Mouse (Mus musculus) intestine, embryonic 14.5 days (tissue): ENCODE results near the gene Yeats2. TPM values are rescaled to one million over a fixed set of nuclear protein-coding genes. Genes with fewer than 3 reads are reported as not detected.
"Not testable (repeated sequence)": the region's sequence is repeated elsewhere in the genome, so short reads cannot be mapped to it uniquely, and the experiment has no call there.

ENCODE experiments used
- ATAC-seq: fragments of 200-750 bp; cut with Nextera tagmentation; replicated peaks from 2 replicates; pipeline ENCODE4 v1.8.0; 2017; ENCODE audit warnings: low read depth, moderate number of reproducible peaks, moderate TSS enrichment, moderate library complexity; ENCODE audit not compliant: low FRiP score, low TSS enrichment
- DNase-seq: peaks from one replicate; pipeline ENCODE4 v3.0.0-alpha.2; 2018; ENCODE audit warnings: low spot score
- H3K27ac ChIP-seq: fragments of 300-500 bp; sonication (generic); 2 replicates; pipeline ENCODE4 v1.5.1; 2014; ENCODE audit warnings: low read depth, mild to moderate bottlenecking, control low read depth
- H3K27me3 ChIP-seq: fragments of 300-500 bp; sonication (generic); replicated peaks from 2 replicates; pipeline ENCODE4 v1.6.1; 2014; ENCODE audit warnings: low read length, control low read depth; ENCODE audit not compliant: control insufficient read depth, insufficient read depth
- H3K36me3 ChIP-seq: fragments of 300-500 bp; sonication (generic); 2 replicates; pipeline ENCODE4 v1.6.1; 2014; ENCODE audit warnings: low read length, control low read depth; ENCODE audit not compliant: control insufficient read depth, insufficient read depth
- H3K4me1 ChIP-seq: fragments of 300-500 bp; sonication (generic); replicated peaks from 2 replicates; pipeline ENCODE4 v1.6.1; 2014; ENCODE audit warnings: low read length, control low read depth, mixed read lengths; ENCODE audit not compliant: control insufficient read depth, insufficient read depth
- H3K4me2 ChIP-seq: fragments of 300-500 bp; sonication (generic); 2 replicates; pipeline ENCODE4 v1.6.1; 2014; ENCODE audit warnings: low read length
- H3K4me3 ChIP-seq: fragments of 300-500 bp; sonication (generic); 2 replicates; pipeline ENCODE4 v1.5.1; 2014; ENCODE audit warnings: low read depth, low read length, control low read depth, mixed read lengths
- H3K9ac ChIP-seq: fragments of 300-500 bp; sonication (generic); 2 replicates; pipeline ENCODE4 v1.6.1; 2014; ENCODE audit warnings: mild to moderate bottlenecking, low read length
- H3K9me3 ChIP-seq: fragments of 300-500 bp; sonication (generic); 2 replicates; pipeline ENCODE4 v1.6.1; 2016; ENCODE audit warnings: low read length, control low read depth; ENCODE audit not compliant: control insufficient read depth
- WGBS: fragments of 180-500 bp; shearing (Covaris S2); extraction: QIAGEN DNeasy Blood & Tissue Kit; methylation state at CpG from one replicate; pipeline ENCODE4 v1.1.7; 2014; 5-methylcytosine and 5-hydroxymethylcytosine counted together
- polyA plus RNA-seq: library from polyadenylated mRNA; unstranded; fragments of >200 nt; fragmentation: Nextera tagmentation; extraction: Ambion mirVana; gene quantifications from 2 replicates; pipeline ENCODE4 v1.2.1, GENCODE M21; 2014

The Yeats2 gene
- polyA plus RNA-seq, 1 experiment from 2014 or later, result 37.5 TPM

DNA sequence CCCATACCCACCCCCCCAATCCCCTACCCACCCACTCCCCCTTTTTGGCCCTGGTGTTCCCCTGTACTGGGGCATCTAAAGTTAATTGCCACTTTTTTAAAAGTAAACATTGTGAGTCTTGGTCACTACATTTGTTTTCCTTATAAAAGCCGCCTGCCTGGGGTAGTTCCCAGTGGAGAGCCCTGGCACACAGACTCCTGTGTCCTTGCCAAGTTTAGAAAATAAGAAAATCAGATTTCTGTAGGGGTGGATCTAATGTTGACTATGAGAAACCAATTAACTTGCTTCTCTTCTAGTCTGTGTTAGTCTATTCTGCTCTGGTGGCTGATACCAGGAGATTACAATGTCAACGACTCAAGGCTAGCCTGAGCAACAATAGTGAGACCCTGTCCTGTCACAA, 28.2 kb upstream of the Yeats2 start:
- WGBS, result 80% methylated on average over 2 of the region's 2 CpGs
- H3K27ac ChIP-seq, result no peak overlapping the region
- no peaks in the 10 kb centered on the region for H3K27me3 ChIP-seq
- no peak overlapping the region for H3K9ac ChIP-seq
- H3K4me2 ChIP-seq, result no peak overlapping the region
- no peak overlapping the region for H3K4me3 ChIP-seq
- H3K9me3 ChIP-seq, result 0 out of 2 replicates have a peak, but pooled peaks cover 4% of the 10 kb centered on the region
- ATAC-seq (no peak), DNase-seq (no peak)
- no peaks in the 10 kb centered on the region for H3K4me1 ChIP-seq
- peaks cover 64% of the 10 kb centered on the region for H3K36me3 ChIP-seq

DNA sequence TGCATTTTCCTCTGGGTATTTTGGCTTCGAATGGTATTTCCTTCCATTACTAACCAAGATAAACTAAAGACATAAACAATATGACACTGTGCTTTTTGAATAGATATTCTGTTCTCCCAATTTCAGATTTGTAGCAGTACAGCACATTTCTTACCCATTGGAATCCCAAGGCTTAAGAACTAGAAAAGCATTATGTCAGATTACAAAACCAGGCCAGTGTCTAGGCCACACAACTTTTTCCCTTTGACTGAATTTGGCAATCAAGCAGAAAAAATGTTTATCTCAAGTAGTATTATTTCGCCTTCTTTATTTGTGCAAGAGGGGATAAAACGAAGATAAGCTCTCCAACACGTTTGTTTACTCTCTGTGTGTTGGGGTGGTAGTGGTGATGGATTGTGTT, 24.8 kb upstream of the Yeats2 start:
- WGBS, result 60% methylated on average over 4 of the region's 4 CpGs
- no peak overlapping the region for H3K27ac ChIP-seq
- ATAC-seq (no peak), DNase-seq (no peak)
- H3K4me2 ChIP-seq, result no peak overlapping the region
- H3K9ac ChIP-seq, result no peak overlapping the region
- peaks cover 64% of the 10 kb centered on the region for H3K36me3 ChIP-seq
- H3K4me3 ChIP-seq, result no peak overlapping the region
- H3K4me1 ChIP-seq, result no peaks in the 10 kb centered on the region
- H3K27me3 ChIP-seq, result no peaks in the 10 kb centered on the region
- H3K9me3 ChIP-seq, result no peaks in the 10 kb centered on the region

- not testable (repeated sequence) for H3K27ac ChIP-seq, DNase-seq, H3K4me2 ChIP-seq, H3K4me3 ChIP-seq, ATAC-seq, H3K4me1 ChIP-seq, H3K9ac ChIP-seq, H3K27me3 ChIP-seq, H3K9me3 ChIP-seq
- H3K36me3 ChIP-seq, result peaks cover 44% of the 10 kb centered on the region
- 62% methylated on average over 10 of the region's 10 CpGs for WGBS
These were observed 14.5 kb upstream of the Yeats2 start for GRCm38 (mm10) chr16:20126319-20126883.

DNA sequence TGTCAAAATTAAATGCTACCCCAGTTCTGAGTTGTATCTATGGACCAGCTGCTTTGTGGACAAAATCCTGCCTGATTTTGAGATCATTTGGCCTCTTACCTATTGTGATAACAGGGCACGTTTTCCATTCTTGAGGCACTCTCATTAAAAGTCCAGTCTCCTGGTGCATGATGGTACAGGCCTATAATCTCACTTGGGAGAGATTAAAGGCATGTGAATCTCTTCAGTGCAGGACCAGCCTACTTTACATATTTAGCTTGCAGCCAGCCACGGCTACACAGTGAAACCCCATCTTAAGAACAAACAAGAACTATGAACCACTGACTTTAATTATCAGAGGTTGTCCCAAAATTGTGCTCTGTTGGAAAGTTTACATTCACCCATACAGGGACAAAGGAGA, 10.5 kb upstream of the Yeats2 start:
- ATAC-seq, result no peak
- no peak overlapping the region for H3K9ac ChIP-seq
- WGBS, result 63% methylated on average over 2 of the region's 2 CpGs
- H3K4me3 ChIP-seq, result no peak overlapping the region
- H3K36me3 ChIP-seq, result peaks cover 12% of the 10 kb centered on the region
- H3K4me2 ChIP-seq, result no peak overlapping the region
- no peak overlapping the region for H3K27ac ChIP-seq
- no peak for DNase-seq
- H3K27me3 ChIP-seq, result no peaks in the 10 kb centered on the region
- H3K9me3 ChIP-seq, result no peaks in the 10 kb centered on the region
- H3K4me1 ChIP-seq, result no peaks in the 10 kb centered on the region

DNA sequence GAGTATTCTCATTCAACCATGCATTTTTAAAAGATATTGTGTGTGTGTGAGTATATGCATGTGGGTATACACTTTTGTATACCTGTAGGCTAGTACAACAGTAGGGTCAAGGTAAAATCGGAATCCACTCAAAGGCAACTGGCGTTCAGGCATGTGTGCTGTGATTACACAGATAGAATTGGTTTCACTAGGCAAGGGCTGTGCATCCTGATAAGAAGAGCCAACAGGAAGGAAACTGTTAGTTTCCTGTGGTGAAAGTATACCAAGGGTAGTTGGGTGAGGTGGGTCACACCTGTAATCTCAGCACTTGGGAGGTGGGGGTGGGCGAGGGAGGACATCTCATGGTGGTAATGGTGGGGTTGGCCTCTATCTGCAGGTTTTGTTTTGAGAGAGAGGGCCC, 3.7 kb downstream of the Yeats2 start:
- Histone ChIP-seq H3K27ac (no peak overlapping the region), H3K4me3 (no peak overlapping the region), H3K36me3 (no peaks in the 10 kb centered on the region), H3K4me2 (no peak overlapping the region), H3K4me1 (peaks cover 13% of the 10 kb centered on the region), H3K9ac (no peak overlapping the region), H3K9me3 (no peaks in the 10 kb centered on the region), H3K27me3 (no peaks in the 10 kb centered on the region)
- ATAC-seq (no peak), DNase-seq (no peak)
- 94% methylated on average over 3 of the region's 3 CpGs for WGBS

DNA sequence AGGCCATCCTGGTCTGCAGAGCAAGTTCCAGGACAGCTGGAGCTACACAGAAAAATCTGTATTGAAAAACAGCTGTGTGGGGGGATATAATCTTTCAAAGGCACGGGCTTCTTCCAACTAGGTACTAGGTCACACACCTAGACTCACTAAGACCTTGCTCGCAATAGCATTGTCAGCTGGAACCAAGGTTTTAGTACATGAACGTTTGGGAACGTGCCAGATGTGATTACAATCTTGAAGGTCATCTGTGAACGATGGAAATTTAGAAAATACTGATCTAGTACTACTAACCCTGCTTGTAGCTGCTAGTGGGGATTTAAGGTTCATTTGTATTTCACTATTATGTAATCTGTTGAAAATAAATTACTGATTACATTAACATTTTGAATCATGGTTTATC, 11.1 kb downstream of the Yeats2 start:
- ATAC-seq, result no peak
- Histone ChIP-seq H3K36me3 (peaks cover 58% of the 10 kb centered on the region), H3K9ac (no peak overlapping the region), H3K4me1 (no peaks in the 10 kb centered on the region), H3K4me2 (no peak overlapping the region), H3K27ac (no peak overlapping the region), H3K9me3 (no peaks in the 10 kb centered on the region), H3K27me3 (no peaks in the 10 kb centered on the region), H3K4me3 (no peak overlapping the region)
- WGBS, result 60% methylated on average over 5 of the region's 5 CpGs
- no peak for DNase-seq

DNA sequence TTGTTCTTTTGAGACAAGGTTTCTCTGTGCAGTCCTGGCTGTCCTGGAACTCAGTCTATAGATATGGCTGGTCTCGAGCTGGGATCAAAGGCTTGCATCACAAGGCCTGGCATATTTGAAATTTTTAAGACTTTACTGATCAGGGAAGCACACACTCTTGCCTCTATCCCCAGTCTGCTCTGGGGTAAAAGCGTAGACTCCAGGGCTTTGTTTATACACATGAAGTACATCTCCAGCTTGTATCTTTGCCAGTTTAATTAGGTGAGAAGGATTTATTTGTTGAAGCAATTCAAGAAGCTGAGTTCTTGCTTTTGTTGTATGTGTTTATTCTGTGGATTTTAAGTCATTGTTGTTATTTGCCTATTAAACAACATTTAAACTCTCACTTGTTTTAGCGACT, 12.9 kb downstream of the Yeats2 start:
- 60% methylated on average over 3 of the region's 3 CpGs for WGBS
- Histone ChIP-seq H3K4me3 (no peak overlapping the region), H3K4me2 (no peak overlapping the region), H3K4me1 (no peaks in the 10 kb centered on the region), H3K9me3 (no peaks in the 10 kb centered on the region), H3K9ac (no peak overlapping the region), H3K27me3 (no peaks in the 10 kb centered on the region), H3K36me3 (peaks cover 70% of the 10 kb centered on the region), H3K27ac (no peak overlapping the region)
- ATAC-seq, result no peak
- no peak for DNase-seq

GRCm38 (mm10) chr16:20160130-20160529, 19.3 kb downstream of the Yeats2 start:
- no peaks in the 10 kb centered on the region for H3K27me3 ChIP-seq
- no peak overlapping the region for H3K27ac ChIP-seq
- DNase-seq (no peak), ATAC-seq (no peak)
- H3K4me3 ChIP-seq, result no peak overlapping the region
- no peak overlapping the region for H3K9ac ChIP-seq
- H3K4me2 ChIP-seq, result no peak overlapping the region
- H3K36me3 ChIP-seq, result peaks cover 91% of the 10 kb centered on the region
- H3K4me1 ChIP-seq, result no peaks in the 10 kb centered on the region
- 86% methylated on average over 2 of the region's 2 CpGs for WGBS
- H3K9me3 ChIP-seq, result no peaks in the 10 kb centered on the region

DNA sequence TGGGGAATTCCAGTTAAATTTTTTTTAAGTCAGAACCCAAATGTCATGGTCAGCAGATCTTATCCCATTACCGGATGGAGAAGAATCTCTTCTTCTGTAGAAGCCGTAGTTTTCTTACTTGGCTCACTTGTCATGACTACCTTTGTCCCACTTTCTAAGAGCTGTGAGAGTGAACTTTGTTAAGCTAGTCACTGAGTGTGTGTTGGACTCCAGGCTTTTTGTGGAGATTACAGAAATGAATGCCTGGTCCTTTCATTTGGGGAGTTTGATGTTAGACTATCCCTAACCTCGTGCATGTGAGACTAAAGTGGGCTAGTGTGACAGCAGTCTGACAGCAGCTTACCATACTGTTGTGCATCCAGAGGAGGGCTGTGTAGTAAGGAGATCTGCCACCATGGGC, 28.2 kb downstream of the Yeats2 start:
- no peak overlapping the region for H3K4me3 ChIP-seq
- no peak overlapping the region for H3K9ac ChIP-seq
- no peak overlapping the region for H3K4me2 ChIP-seq
- H3K36me3 ChIP-seq, result peaks cover 94% of the 10 kb centered on the region
- H3K4me1 ChIP-seq, result no peaks in the 10 kb centered on the region
- DNase-seq (no peak), ATAC-seq (no peak)
- no peaks in the 10 kb centered on the region for H3K27me3 ChIP-seq
- H3K9me3 ChIP-seq, result peaks cover 8% of the 10 kb centered on the region; the same call in 1 of the 2 replicates
- 87% methylated on average over 3 of the region's 3 CpGs for WGBS
- no peak overlapping the region for H3K27ac ChIP-seq
